Mouse (Mus musculus) liver, embryonic 11.5 days (tissue): ENCODE results near the gene Fmo3. TPM values are rescaled to one million over a fixed set of nuclear protein-coding genes. Genes with fewer than 3 reads are reported as not detected.

Experiments
- ATAC-seq: fragments of 200-750 bp; cut with Nextera tagmentation; replicated peaks from 2 replicates; pipeline ENCODE4 v1.8.0; 2017; ENCODE audit warnings: moderate number of reproducible peaks, mild to moderate bottlenecking, moderate TSS enrichment, moderate library complexity; ENCODE audit not compliant: low FRiP score
- DNase-seq: peaks from one replicate; pipeline ENCODE4 v3.0.0-alpha.2; 2017; ENCODE audit warnings: low spot score
- H3K27ac ChIP-seq: fragments of 300-500 bp; sonication (generic); 2 replicates; pipeline ENCODE4 v1.5.1; 2014; ENCODE audit warnings: mild to moderate bottlenecking, low read depth, low read length, control low read depth
- H3K27me3 ChIP-seq: fragments of 300-500 bp; sonication (generic); replicated peaks from 2 replicates; pipeline ENCODE4 v1.6.1; 2014; ENCODE audit warnings: low read length, mixed read lengths; ENCODE audit not compliant: control insufficient read depth, insufficient read depth
- H3K36me3 ChIP-seq: fragments of 300-500 bp; sonication (generic); 2 replicates; pipeline ENCODE4 v1.6.1; 2014; ENCODE audit warnings: mild to moderate bottlenecking, low read length, moderate library complexity, mixed read lengths; ENCODE audit not compliant: control insufficient read depth, insufficient read depth
- H3K4me1 ChIP-seq: fragments of 300-500 bp; sonication (generic); replicated peaks from 2 replicates; pipeline ENCODE4 v1.6.1; 2014; ENCODE audit warnings: low read length, mixed read lengths; ENCODE audit not compliant: control insufficient read depth, insufficient read depth
- H3K4me2 ChIP-seq: fragments of 300-500 bp; sonication (generic); 2 replicates; pipeline ENCODE4 v1.6.1; 2014; ENCODE audit warnings: mild to moderate bottlenecking, control low read depth, moderate library complexity
- H3K4me3 ChIP-seq: fragments of 300-500 bp; sonication (generic); 2 replicates; pipeline ENCODE4 v1.5.1; 2014; ENCODE audit warnings: low read depth, low read length, control low read depth
- H3K9ac ChIP-seq: fragments of 300-500 bp; sonication (generic); 2 replicates; pipeline ENCODE4 v1.6.1; 2014; ENCODE audit warnings: low read depth, low read length, control low read depth
- H3K9me3 ChIP-seq: fragments of 300-500 bp; sonication (generic); 2 replicates; pipeline ENCODE4 v1.6.1; 2016; ENCODE audit warnings: low read length, inconsistent platforms, mixed read lengths; ENCODE audit not compliant: control insufficient read depth
- WGBS: fragments of 180-500 bp; shearing (Covaris S2); extraction: QIAGEN DNeasy Blood & Tissue Kit; methylation state at CpG from one replicate; pipeline ENCODE4 v1.1.7; 2014; 5-methylcytosine and 5-hydroxymethylcytosine counted together
- polyA plus RNA-seq: library from polyadenylated mRNA; unstranded; fragments of >200 nt; fragmentation: Nextera tagmentation; extraction: Ambion mirVana; gene quantifications from 2 replicates; pipeline ENCODE4 v1.2.1, GENCODE M21; 2014

Fmo3 gene
- not detected in 2 replicates for polyA plus RNA-seq

DNA sequence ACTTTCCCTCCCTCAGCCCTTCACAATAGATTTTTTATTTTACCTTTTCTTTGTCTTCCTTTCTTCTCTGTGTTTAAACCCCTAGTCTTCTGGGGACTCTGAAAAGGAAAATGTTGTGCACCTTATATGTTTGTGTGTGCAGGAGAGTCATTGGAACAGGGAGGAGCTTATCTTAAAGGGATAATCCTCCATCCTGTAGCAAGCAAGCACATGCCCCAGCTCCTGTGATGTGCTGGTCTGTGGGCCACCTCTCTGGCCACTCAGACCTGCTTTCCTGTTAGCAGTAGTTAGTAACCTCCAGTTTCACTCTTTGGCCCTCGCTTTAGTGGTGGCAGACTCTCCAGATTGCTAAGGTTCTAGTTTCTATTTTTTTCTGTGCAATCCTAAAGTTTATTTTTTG, at the start of gene Fmo3:
Fmo3 (minus strand) TSS at position 101 of the 400 bp plus-strand sequence.
- Histone ChIP-seq H3K36me3 (no peaks in the 10 kb centered on the region), H3K4me2 (no peak within 1 kb of the TSS), H3K9me3 (no peaks in the 10 kb centered on the region), H3K27me3 (no peaks in the 10 kb centered on the region), H3K4me3 (no peak within 1 kb of the TSS), H3K9ac (no peak within 1 kb of the TSS), H3K4me1 (no peaks in the 10 kb centered on the region), H3K27ac (no peak within 1 kb of the TSS)
- DNase-seq, result no peak
- ATAC-seq, result no peak
- WGBS, result 58% methylated on average over 1 of the region's 1 CpGs

DNA sequence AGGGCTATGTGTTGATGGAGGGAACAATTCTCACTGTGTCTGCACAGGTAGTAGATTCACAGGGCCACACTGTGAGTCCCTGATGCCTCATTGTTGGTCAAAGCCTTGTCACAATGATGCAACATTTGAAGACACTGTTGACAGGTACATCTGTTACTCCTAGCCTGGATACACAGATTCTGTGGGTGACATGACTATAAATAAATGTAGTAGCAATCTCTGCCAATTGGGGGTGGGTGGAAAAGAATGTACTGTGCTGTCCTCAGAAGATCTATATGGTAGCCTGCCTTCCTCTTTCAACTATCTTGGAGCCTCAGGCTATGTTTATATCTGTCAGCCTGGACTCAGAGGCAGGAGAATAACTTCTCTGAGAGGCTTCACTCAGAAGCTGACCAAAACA, 38.7 kb upstream of the Fmo3 start:
- Histone ChIP-seq H3K4me3 (no peak overlapping the region), H3K9ac (no peak overlapping the region), H3K27ac (no peak overlapping the region), H3K4me2 (no peak overlapping the region), H3K4me1 (no peaks in the 10 kb centered on the region), H3K36me3 (no peaks in the 10 kb centered on the region), H3K9me3 (no peaks in the 10 kb centered on the region), H3K27me3 (no peaks in the 10 kb centered on the region)
- ATAC-seq (no peak), DNase-seq (no peak)

DNA sequence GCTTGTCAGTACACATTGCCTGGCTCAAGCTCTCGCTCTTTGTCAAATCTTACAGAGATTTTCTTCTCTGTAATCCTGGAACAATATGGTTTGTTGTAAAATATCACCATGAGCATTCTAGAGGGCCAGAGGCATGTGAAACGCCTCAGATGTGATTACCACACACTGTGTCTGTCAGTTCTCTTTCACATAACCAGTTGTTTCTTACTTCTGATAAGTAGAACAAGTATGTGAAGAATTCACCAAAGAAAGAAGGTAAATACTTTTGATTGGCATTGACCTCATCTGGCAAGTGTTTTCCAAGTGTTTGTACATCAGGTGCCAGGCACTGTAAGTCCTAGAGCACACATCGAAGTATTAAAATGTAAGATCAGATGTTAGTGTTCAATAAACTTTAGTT, 24.9 kb upstream of the Fmo3 start:
- DNase-seq (no peak), ATAC-seq (no peak)
- no peaks in the 10 kb centered on the region for H3K27me3 ChIP-seq
- no peaks in the 10 kb centered on the region for H3K4me1 ChIP-seq
- H3K4me2 ChIP-seq, result no peak overlapping the region
- WGBS, result 61% methylated on average over 3 of the region's 3 CpGs
- no peaks in the 10 kb centered on the region for H3K36me3 ChIP-seq
- no peak overlapping the region for H3K9ac ChIP-seq
- no peak overlapping the region for H3K27ac ChIP-seq
- H3K4me3 ChIP-seq, result no peak overlapping the region
- no peaks in the 10 kb centered on the region for H3K9me3 ChIP-seq

DNA sequence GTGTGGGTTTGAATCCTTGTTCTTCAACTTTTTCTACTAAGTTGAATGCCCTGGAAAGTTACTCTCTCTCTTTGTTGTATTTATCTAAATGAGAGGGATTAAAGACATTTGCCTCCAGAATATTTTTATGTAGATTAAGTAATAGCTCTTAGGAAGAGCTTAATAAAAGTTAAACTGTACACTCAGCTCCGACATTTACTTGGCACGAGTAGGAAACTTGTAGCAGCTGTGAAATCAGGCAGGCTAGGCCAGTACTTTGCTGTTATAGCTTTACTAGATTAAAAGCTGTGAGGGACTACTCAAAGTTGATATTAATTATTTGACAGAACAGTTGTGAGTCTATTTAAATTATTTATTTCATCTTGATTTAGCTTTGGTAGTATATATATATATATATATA, 19.2 kb upstream of the Fmo3 start:
- no peak for ATAC-seq
- H3K4me3 ChIP-seq, result no peak overlapping the region
- no peak overlapping the region for H3K4me2 ChIP-seq
- no peaks in the 10 kb centered on the region for H3K36me3 ChIP-seq
- no peaks in the 10 kb centered on the region for H3K4me1 ChIP-seq
- no peak overlapping the region for H3K27ac ChIP-seq
- 83% methylated on average over 2 of the region's 2 CpGs for WGBS
- DNase-seq, result no peak
- H3K27me3 ChIP-seq, result no peaks in the 10 kb centered on the region
- H3K9me3 ChIP-seq, result no peaks in the 10 kb centered on the region
- no peak overlapping the region for H3K9ac ChIP-seq

DNA sequence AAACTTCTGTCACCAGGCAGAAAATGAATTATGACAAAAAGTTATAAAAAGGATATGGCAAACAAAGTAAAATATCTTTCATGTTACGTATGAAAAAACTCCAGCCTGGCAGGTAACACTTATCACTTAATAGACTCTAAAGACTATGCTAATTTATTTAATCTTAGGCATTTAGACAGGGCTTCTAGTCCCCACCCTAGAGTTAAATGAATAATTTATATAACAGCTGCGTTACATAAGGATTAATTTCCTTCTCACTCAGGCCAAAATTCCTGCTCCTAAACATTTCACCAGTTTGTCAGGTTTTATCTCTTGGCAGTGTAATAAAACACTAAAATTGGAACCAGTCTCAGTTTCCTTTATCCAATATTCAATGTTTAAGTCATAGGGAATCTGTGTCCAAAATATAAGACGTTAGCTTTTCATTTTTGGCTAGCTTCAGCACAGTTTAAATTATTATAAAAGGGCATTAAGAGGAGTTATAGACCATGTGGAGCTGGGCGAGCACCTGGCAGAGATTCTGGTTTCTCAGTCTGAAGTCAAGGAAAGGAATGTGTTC, 17.0 kb upstream of the Fmo3 start:
- no peak for ATAC-seq
- WGBS, result 70% methylated on average over 4 of the region's 4 CpGs
- Histone ChIP-seq H3K27ac (no peak overlapping the region), H3K4me3 (no peak overlapping the region), H3K4me1 (no peaks in the 10 kb centered on the region), H3K4me2 (no peak overlapping the region), H3K27me3 (no peaks in the 10 kb centered on the region), H3K9me3 (no peaks in the 10 kb centered on the region), H3K9ac (no peak overlapping the region), H3K36me3 (no peaks in the 10 kb centered on the region)
- DNase-seq, result no peak

DNA sequence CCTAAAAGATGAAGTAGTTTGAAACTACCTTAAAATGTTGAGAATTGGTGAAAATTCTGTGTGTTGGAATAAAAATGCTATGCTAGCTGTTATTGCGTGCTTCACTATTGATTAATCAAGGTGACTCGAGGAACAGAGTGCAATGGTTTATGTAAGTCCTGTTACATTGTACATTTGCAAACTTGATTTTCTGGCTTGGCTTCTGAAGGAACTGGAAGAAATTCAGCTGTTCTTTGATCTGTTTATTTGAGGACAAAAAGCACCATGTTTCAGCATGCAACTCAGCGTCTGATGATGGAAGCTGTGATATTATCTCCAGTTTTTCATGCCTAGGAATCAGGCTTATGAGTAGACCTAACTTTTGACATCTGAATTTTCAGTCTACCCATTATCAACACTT, 3.2 kb upstream of the Fmo3 start:
- no peak overlapping the region for H3K4me2 ChIP-seq
- ATAC-seq, result no peak
- H3K9ac ChIP-seq, result no peak overlapping the region
- no peak for DNase-seq
- no peak overlapping the region for H3K27ac ChIP-seq
- H3K27me3 ChIP-seq, result no peaks in the 10 kb centered on the region
- no peak overlapping the region for H3K4me3 ChIP-seq
- no peaks in the 10 kb centered on the region for H3K36me3 ChIP-seq
- WGBS, result 83% methylated on average over 3 of the region's 3 CpGs
- H3K9me3 ChIP-seq, result no peaks in the 10 kb centered on the region
- H3K4me1 ChIP-seq, result no peaks in the 10 kb centered on the region

DNA sequence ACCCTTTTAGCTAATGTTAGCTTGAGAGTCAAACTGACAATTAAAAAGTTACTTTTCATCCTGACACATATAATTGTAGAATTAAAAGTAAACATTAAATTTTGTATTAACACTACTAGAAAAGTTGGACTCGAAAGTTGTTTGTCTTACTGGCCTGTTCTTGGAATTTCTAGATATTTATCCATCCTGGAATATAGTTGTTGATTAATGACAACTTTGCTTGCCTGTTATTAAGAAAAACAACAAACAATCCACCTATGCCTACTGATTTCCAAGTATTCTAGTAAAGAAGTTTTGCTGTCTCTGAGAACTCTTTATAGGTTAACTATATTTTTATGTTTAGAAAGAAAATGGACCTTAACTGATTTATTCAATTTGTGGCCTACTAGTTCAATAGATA, 2.4 kb upstream of the Fmo3 start:
- WGBS, result 84% methylated on average over 1 of the region's 1 CpGs
- Histone ChIP-seq H3K4me3 (no peak overlapping the region), H3K4me2 (no peak overlapping the region), H3K9me3 (no peaks in the 10 kb centered on the region), H3K27me3 (no peaks in the 10 kb centered on the region), H3K27ac (no peak overlapping the region), H3K4me1 (no peaks in the 10 kb centered on the region), H3K9ac (no peak overlapping the region), H3K36me3 (no peaks in the 10 kb centered on the region)
- DNase-seq (no peak), ATAC-seq (no peak)

DNA sequence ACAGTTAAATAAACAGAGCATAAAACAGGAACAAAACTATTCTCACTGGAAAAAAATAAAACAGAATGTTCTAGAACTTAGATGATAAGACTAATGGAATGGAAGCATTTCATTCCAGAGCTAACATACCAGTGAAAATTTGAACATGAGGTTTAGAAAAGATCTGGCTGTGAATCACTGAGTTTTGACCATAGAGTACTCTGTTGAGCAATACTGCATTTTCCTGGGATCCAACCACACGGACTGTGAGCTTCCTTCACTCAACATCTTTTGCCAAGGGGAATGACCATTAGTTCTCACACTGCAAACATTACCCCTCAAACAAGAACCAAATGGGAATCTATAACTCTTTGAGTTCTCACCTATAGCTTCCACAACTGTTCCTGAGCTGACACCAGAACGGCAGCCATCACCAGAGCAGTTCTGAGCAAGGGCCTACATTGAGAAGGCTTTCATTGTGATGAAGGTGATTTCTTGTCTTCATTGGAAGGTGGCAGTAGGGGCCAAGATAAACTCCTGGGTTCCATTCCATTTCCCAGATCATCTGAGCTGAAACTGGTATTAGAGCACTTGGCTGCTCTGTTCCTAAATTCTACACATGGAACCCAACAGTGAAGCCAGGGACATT, 1.9 kb upstream of the Fmo3 start:
- ATAC-seq, result no peak
- WGBS, result 74% methylated on average over 2 of the region's 2 CpGs
- H3K36me3 ChIP-seq, result no peaks in the 10 kb centered on the region

DNA sequence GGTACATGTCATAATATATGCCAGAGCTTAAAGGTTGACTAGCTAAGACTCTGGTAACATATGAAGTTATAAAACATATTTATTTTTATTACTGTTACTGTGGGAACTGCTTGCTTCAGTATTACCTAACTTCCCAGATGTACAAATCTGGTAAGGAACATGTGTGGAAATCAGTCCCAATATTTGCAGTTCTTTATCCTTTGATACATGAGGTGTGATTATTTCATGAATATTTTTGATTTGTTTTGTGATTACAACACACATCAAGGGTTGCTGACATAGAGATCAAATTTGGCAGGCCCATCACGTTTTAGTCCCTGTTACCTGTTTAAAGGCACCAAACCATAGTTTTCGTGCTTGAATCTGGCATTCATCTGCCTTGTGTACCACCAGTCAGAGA, 20.8 kb downstream of the Fmo3 start:
- ATAC-seq, result no peak
- no peaks in the 10 kb centered on the region for H3K36me3 ChIP-seq

More for the DNA sequence above, 1.9 kb upstream of the Fmo3 start:
- H3K27ac ChIP-seq, result no peak overlapping the region
- no peaks in the 10 kb centered on the region for H3K9me3 ChIP-seq
- no peaks in the 10 kb centered on the region for H3K27me3 ChIP-seq
- no peak for DNase-seq
- no peak overlapping the region for H3K4me3 ChIP-seq
- no peak overlapping the region for H3K4me2 ChIP-seq
- H3K4me1 ChIP-seq, result no peaks in the 10 kb centered on the region
- no peak overlapping the region for H3K9ac ChIP-seq

More for the DNA sequence above, 20.8 kb downstream of the Fmo3 start:
- Histone ChIP-seq H3K27ac (no peak overlapping the region), H3K9ac (no peak overlapping the region), H3K9me3 (no peaks in the 10 kb centered on the region), H3K4me2 (no peak overlapping the region), H3K4me1 (no peaks in the 10 kb centered on the region), H3K27me3 (no peaks in the 10 kb centered on the region), H3K4me3 (no peak overlapping the region)
- no peak for DNase-seq
- 57% methylated on average over 2 of the region's 2 CpGs for WGBS
